Mouse (Mus musculus) cerebellum, adult 9-11 months (tissue): ENCODE measurements at regions not wholly inside any gene's neighbourhood (a gene's known extent, or its start where the extent isn't known, plus 50 kb on each side); places are given as distances from the start of the nearest gene placed in this dataset.

Experiments used
- DNase-seq: peaks from one replicate; pipeline ENCODE4 v3.0.0; 2022

DNA sequence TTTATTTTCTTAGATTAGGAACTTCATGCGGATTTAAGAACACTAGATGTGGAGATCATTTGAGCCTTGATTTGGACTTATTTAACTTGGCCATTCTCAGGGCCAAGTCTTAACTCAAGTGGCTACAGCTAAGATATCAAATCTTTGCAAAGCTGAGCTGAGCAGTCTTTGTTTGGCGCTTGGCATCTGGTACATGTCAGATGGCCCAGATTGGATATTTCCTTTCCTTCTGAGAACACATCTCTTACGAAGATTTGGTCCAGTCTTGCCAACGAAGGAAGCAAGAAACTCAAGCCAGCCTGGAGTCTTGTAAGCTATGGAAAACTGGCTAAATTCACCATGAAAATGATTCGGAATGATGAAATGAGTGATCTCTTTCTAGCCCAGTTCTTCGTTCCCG, 59.1 kb upstream of the Cdc42ep3 start:
- no peak for DNase-seq

DNA sequence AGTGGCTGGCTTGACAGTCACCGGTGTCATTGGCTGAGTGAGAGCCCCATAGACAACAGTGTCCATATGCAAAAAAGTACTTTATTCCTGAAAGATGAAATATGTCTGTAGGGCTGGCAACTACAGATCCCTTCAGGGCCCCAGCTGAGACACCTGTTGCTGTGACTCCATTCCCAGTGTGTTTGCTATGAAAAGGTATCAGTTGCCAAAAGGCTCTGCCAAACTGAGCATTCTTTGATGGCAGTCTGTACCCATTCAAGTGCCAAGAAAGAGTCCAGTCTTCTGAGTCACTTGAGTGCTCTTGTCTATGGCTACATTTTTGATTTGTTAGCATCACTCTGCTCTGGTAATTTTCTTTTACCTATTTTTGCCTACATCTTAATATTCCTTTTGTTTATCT, 63.1 kb upstream of the Cdc42ep3 start:
- DNase-seq: no peak

DNA sequence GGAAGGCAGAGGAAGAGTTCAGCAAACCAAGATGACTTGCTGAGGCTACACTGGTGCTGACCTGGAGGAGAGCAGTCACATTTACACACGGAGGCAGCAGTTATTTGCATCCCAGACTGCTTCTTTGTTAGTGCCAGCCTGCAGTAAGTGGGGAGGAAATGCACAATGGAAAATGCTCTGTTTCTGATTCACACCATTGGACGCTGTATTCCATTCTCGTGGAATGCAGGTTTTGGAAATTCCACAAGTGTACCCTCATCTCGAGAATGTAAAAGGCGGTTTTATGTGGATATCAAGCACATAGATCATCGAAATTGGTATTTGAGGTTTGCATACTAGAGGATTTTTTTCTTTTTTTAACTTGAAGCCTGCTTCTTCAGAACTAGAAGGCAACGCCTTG, 66.7 kb upstream of the Cdc42ep3 start:
- no peak for DNase-seq

DNA sequence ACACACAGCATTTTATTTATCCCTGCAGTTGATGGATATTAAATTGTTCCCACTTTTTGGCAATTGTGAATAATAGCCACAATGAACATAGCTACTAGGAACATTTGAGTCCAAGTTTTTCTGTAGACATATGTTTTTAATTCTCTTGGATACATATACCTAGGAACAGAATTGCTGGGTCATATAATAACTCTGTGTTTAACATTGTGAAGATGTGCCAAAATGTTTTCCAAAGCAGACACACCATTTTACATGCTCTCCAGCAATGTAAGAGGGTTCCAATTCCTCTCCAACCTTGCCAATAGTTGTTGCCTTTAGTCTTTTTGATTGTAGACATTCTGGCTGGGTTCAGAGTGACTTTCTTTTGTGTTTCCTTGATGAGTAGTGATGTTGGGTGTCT, 84.3 kb upstream of the Cdc42ep3 start:
- no peak for DNase-seq

DNA sequence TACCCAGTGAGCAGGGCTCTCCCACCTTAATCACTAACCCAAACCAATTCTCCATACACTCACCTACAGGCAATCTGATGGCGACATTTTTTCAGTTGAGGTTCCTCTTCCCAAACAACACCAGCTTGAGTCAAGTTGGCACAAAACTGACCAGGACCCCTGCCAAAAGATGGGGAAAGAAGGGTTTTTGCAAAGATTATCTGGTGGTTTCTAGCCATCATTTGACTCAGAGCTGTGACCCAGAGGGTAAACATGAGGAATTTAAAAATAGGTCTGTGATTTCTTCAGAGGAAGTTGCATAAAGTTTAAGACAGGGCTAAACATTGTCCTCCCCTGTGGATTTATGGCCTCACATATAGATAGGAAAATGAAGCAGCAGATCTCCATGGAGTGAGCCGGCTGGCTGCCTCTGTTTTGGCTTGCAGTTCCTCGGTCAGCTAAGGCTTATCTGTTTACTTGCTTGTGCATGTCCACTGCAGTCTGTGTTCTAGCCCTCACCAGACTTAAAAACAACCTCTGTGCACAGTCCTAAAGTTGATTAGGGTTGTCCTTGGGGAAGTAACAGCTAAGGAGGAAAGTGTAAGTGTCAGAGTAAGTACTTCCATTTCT, 87.7 kb upstream of the Cdc42ep3 start:
- DNase-seq: no peak

DNA sequence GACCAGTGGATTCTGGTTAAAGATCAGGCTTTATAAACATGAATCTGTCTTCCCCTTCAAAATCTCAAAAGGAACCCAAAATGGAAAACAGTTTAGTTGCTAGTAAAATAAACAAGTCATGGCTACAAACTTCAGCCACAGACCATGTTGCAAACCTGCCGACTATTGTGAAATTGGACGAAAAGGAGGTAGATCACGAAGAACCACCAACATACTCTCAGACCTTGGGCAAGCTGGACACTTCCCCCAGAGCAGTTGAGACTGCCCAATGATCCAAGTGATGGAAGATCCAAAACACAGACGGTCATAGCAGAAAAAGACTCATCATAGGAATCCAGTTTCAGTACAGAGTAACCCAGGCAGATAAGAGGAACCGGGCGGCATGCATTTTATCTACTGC, 92.3 kb upstream of the Cdc42ep3 start:
- no peak for DNase-seq

DNA sequence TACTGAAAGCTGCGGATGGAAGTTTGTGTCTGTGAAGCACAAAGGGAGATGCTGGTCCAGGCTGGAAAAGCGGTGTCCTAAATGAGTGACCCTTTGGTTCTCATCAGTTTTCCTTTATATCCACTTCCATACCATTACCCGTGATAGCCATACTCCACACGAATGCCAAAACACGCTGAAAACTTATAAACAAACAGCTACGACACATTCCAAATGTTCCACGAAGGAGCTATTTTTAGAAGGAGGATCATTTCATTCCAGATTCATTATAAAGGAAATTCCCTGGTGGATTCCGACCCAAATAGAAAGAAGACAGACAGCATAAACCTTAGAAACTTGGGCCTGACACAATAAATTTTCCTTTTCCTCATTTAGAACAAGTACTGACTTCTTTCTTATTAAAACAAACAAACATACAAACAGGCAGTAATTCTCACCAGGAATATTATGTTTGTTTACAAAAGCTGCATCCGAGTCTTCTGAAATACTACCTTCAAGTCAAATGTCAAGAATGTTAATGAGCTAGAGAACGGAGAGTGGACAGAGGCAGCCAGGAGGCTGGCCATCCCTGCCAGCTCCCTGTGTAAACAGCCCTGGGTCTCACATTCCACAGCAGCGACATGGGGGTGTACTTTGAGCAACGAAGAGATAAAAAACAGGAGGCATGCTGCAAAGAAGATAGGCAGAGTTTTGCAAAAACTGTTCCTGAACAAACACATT, 96.4 kb upstream of the Cdc42ep3 start:
- no peak for DNase-seq

DNA sequence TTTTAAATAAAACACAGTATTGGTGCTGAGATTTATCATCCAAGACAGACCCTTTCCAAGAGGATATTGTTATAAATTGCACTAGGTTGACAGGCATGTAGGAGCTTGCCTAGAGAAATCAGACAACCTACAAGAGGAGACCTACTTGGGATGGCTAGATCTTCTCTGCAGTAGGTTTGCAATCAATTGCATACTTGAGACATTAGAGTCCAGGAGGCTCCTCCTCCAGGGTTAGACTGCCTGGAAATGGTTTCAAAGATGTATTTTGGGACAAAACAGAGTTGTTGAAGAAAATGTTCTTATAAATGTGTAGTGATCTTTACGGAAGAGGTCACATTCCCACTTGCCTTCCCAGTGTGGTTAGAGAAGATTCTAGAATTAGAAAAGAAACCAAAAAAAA, 98.9 kb upstream of the Cdc42ep3 start:
- no peak for DNase-seq

DNA sequence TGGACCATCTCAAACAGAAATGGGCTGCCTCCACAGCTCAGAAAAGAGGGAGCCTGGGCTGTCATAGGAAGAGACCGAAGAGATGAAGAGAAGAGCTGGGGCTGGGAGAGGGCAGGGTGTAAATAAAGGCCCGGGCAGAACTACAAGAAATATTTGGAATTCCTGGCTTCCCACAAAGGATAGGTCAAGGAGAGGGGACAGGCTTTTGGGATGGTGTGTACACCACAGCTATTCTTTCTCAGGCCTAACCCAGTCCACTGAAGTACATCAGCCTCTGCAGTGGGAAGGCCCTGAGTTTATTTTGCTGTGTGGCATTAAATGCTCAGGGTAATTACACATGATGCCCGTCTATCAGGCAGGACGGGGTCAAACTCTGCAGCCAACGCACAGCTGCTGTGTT, 99.6 kb upstream of the Cdc42ep3 start:
- DNase-seq: no peak

DNA sequence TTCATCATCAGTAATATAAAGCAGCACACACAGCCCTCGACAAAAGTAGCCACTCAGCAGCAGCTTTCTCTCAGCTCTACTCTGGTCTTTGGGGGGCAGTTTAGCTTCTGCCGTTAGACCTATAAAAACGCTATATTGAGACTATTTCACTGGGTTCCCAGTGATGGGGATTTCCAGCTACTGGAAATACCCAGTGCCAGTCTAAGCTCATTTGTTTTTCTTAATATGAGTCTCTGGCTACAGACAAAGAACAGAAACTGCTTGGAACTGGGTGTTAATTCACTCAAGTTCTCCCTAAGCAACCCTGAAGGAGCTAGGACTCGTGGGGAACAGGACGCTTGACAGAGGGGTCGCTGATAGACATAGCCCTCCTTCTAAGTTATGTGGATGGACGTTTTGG, 100.3 kb upstream of the Cdc42ep3 start:
- DNase-seq: no peak

DNA sequence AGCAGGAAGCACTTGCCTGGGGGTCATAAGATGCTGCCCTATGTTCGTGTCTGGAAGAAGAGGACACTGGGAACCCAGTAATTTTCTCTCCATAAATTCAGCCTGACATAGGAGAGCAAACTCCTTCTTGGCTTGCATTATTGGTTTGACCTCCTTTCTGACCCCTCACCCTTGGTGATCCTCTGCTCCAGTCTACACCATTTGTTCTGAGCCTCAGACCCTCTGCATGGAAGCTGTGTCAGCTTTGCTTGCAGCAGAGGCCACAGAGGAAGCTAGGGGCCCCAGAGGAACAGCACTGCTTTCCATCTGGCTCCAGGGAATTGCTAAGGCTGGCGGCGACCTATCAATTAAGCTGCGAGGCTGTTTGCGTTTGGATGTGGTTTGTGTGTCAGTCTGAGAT, 102.7 kb upstream of the Cdc42ep3 start:
- no peak for DNase-seq

DNA sequence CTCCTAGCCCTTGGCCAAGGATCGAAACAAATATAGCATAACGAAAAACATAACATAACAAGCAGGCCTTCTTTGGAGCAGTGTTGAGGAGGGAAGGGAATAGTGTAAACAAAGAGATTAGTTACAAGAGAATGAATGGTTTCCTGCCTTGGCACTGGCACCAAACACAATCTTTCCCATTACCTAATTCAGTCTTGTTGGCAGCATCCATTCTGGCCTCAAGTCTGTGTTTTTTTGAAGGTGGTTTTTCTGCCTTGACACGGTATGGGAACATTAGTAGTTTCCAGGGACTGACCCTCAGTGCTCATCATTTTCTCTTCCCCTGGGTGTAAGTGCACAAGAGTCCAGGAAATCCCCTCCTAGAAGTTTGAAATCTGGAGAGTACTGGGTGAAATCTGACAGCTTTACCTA, 106.8 kb upstream of the Cdc42ep3 start:
- DNase-seq: no peak

DNA sequence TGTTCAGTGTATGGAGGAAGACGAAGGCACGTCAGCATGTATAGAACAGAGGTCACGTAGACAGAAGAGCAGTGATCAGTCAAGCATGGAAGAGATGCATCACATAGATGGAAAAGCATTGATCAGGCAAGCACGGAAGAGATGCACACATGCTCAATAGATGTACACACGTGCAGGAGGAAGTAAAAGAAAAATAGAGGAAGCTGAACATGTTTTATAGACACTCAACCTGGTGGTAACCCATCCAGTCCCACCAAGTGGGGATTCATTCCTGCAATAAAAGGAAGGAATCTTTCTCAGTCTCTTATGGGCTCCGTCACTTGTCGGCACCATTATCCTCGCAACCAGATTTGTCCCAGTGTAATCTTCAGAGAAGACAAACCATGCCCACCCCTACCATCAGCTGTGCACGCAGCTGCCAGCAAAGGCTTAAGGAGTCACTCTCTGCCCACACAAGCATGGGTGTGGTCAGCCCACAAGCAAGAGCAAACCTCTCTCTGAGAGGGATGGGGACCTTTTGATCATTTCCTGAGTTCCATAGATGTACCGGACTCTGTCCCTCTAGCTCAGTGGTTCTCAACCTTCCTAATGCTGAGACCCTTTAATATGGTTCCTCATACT, 108.3 kb upstream of the Cdc42ep3 start:
- no peak for DNase-seq

DNA sequence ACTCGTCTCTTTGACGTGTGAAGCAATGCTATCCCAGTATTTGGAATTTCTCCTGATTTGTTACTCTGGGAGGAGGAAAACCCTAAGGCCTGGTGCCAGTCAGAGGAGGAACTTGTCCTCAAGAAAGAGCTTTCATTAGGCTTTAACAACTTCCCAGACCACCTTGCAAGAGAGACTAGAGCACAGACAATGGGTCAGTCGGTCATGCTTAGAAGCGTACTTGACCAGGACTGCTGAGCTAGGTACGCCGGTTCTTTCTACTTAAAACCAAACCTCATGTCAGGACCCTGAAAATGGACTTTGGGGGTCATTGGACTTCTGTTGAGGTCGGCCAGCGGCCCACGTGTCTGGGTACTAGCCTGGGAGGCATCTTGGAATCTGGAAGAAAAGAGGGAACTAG, 110.8 kb upstream of the Cdc42ep3 start:
- DNase-seq: no peak

DNA sequence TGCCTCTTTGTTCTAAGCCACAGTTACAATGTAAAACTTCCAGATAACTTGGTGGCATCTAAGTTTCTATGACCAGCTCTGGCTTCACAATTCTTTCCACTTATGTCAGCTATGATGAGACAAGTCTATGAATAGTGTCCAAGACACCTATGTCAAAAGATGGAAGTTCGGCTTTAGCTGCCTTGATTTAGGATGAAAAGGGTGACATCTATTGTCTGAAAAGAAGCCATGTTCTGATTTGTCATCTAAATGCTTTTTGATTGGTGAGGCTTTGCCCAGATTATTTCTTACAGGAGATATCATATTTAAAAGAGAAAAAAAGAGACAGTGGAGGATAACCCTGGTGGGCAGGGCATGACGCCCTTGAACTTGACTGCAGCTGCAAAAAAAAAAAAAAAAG, 116.7 kb upstream of the Cdc42ep3 start:
- DNase-seq: no peak

DNA sequence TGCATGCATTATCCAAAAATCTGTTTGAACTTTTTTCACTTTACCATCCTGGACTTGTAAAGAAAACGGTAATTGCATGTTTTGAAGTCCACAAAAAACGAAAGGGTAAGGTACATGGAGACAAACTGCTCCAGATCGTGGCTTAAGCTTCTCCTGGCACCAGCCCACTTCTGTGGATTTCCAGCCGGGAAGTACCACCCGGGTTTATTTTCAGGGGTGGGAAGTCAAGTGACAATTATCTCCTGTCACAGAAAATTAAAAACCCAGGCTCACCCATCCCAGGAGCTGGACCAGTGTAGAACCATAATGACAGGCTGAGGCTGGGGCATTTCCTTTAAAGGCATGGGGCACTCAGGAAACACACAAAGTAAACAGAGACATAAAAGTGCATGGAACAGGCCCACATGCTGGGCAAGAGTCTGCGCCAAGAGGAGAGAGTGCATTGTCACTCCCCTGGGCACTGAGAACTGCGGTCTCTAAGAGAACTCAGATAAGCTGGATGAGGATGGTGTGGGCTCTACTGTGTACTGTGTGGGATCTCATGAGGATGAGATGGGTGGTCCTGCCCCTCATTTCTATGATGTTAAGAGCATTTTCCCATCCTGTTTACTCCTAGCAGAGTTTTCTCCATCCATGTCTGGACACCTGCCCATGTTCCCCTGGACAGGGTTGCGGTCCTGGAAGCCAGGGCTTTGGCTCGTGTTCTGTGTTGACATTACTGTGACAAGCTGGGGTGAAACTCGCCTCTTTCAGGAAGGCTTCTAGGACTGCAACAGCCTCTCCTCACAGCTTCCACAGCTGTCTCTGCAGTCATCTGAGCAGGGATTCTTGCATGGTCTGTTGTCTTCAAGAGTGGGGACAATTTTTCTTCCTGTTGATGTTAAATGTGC, 117.5 kb upstream of the Cdc42ep3 start:
- DNase-seq: no peak

DNA sequence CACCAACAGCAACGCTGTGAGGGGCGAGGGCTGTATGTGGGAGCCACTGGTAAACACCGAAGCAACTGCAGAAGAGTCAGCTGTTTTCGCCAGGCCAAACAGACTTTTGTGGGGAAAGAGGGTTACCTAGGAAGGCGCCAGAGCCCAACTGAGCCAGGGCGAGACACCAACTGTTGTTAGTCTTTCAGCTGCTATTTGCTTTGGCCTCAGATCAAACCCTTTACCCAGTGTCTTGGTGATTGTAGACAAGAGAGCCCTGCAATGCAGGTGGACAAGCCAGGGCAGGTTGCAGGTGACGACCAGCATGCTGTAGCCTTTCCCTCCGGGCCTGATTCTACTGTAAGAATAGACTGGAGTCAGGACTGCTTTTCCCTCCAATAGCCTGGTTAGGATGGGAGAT, 121.8 kb upstream of the Cdc42ep3 start:
- no peak for DNase-seq

DNA sequence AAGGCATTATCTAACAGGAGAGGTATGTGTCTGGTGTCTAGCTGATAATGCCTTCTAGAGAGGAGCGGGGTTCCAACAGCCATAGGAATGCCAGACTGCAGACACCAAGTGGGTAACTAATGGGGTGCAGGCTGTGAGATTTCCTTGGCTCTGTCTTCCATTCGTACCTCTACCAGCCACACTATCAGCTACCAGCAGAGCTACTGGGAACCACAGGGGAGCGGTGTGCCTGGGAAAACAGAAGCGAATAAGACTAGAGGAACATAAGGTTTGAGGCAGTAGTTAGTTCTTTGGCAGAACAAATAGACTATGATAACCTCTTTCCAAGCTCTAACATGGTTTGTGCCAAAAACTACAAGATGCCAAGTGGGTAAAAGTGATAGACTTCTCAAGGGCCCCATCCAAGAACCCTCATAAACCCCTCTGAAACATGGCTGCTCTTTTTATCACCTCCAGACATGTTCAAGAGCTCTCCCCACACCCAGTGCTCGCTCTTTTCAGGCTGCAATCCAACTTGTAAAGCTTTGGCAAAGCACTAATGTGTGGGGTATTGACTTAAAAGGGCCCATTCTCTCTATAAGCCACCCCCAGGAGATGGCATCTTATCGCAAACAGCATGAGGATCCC, 126.3 kb upstream of the Cdc42ep3 start:
- DNase-seq: no peak

DNA sequence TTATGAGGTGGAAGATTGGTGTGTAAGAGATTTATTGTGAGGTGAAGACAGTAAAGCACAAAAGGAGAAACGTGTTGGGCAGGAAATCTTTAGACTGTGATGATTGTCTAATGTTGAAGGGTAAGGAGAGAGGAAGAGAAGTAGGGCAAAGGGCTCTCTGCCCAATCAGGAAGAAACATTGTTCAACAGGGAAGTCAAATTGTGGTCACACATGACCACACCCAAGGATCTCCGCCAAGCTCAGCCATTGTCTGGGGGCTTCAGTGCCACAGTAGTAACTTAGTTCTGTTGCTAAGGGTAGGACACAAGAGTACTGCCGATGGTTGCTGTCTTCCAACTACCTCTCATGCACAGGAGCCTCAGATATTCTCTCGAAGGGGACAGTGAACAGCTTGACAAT, 127.0 kb upstream of the Cdc42ep3 start:
- DNase-seq: no peak

DNA sequence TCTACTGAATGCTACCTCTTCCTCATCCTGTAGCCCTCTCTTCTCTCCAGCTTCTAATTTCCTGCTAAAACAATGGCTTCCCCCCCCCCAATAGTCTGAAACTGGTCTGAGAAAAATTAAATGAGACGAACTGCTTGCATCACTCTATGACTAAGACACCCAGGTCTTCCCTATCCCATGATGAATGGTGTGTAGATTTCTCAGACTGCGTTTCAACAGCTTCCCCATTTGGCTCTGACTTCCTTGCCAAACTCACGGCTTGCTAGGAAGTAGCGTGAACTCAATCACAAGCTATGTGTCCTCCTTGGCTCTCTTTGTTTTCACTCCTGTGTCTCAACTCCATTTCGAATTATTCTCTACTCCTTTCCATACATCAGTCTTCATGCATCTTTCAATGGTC, 126.4 kb upstream of the Rmdn2 start:
- DNase-seq: no peak

DNA sequence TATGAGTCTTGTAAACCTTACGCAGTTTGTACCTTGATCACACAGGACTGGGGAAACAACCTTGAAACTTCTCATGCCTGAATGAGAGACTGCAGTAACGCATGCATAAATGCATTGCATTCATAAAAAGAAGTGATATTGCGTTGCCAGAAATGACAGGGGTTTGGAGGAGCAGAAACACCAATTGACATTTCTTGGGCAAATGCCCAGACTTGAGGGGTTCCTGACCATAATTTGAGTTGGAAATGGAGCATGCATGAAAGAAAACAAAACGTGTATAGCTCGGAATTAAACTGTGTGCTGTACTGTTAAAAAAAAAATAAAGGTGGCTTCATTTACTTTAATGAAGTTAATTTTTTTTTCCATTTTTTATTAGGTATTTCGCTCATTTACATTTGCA, 122.4 kb upstream of the Rmdn2 start:
- DNase-seq: no peak

DNA sequence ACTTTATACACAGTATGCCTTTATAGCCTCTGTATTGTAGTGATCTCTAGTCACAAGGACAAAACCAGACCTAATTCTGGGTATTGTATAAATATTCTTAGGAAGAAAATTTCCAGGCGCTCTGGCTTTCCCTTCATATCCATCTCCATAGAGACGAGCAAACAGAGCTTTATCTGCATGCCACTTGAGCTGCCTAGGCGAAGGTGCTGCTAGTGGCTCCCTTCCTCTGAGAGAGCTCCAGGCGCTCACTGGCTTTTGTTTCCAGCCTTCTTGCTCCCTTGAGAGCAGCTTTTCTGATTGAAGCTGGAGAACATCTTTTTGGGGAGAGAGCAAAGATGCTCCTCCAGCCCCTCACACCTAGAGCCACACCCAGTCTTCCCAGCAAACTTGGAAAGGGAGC, 114.0 kb upstream of the Rmdn2 start:
- no peak for DNase-seq

DNA sequence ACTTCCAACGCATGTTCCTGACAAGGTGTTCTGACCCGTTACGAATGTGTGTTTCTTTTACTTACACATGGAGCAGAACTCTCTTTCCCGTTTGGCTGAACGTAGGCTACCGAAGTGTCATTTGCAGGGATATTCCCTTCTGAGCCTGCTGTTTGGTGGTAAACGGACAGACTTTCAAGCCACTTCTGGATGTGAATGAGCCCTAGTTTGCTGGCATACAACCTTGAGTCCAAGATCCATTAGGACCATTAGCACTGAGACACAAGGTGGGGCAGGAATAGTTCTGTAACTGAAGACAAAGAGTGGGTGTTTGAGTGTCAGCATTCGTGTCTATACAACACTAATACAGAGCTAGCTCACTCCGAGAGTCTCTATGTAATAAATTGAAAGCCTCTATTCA, 113.3 kb upstream of the Rmdn2 start:
- DNase-seq: no peak
